Mouse (Mus musculus) midbrain, postnatal 0 days (tissue): ENCODE measurements at regions not wholly inside any gene's neighbourhood (a gene's known extent, or its start where the extent isn't known, plus 50 kb on each side); places are given as distances from the start of the nearest gene placed in this dataset.
A peak's percentile ranks its signal among the peaks of the same experiment; 100 is the strongest.

ENCODE experiments used
- ATAC-seq: fragments of 200-750 bp; cut with Nextera tagmentation; 2 replicates; pipeline ENCODE4 v1.8.0; 2017; ENCODE audit warnings: moderate number of reproducible peaks, mild to moderate bottlenecking, moderate TSS enrichment, moderate library complexity; ENCODE audit not compliant: low FRiP score
- DNase-seq: peaks from one replicate; pipeline ENCODE4 v3.0.0-alpha.2; 2015; ENCODE audit warnings: low spot score
- H3K27ac ChIP-seq: fragments of 300-500 bp; sonication (generic); 2 replicates; pipeline ENCODE4 v1.5.1; 2014; ENCODE audit warnings: low read depth, mild to moderate bottlenecking, low read length, mixed read lengths
- H3K27me3 ChIP-seq: fragments of 300-500 bp; sonication (generic); 2 replicates; pipeline ENCODE4 v1.6.1; 2014; ENCODE audit warnings: low read length, control low read depth, mixed read lengths; ENCODE audit not compliant: insufficient read depth
- H3K36me3 ChIP-seq: fragments of 300-500 bp; sonication (generic); 2 replicates; pipeline ENCODE4 v1.6.1; 2014; ENCODE audit warnings: low read length, control low read depth, mixed read lengths; ENCODE audit not compliant: insufficient read depth
- H3K4me1 ChIP-seq: fragments of 300-500 bp; sonication (generic); 2 replicates; pipeline ENCODE4 v1.6.1; 2014; ENCODE audit warnings: mild to moderate bottlenecking, control low read depth, antibody characterized with exemption, low read length, mixed read lengths; ENCODE audit not compliant: insufficient read depth
- H3K4me2 ChIP-seq: fragments of 300-500 bp; sonication (generic); 2 replicates; pipeline ENCODE4 v1.6.1; 2014; ENCODE audit warnings: low read depth, mild to moderate bottlenecking, low read length, mixed read lengths; ENCODE audit not compliant: poor library complexity, severe bottlenecking
- H3K4me3 ChIP-seq: fragments of 300-500 bp; sonication (generic); 2 replicates; pipeline ENCODE4 v1.5.1; 2014; ENCODE audit warnings: low read depth, mild to moderate bottlenecking, low read length, moderate library complexity
- H3K9ac ChIP-seq: fragments of 300-500 bp; sonication (generic); replicated peaks from 2 replicates; pipeline ENCODE4 v1.6.1; 2014; ENCODE audit warnings: mild to moderate bottlenecking, low read length, moderate library complexity, mixed read lengths; ENCODE audit not compliant: poor library complexity, severe bottlenecking
- H3K9me3 ChIP-seq: fragments of 300-500 bp; sonication (generic); 2 replicates; pipeline ENCODE4 v1.6.1; 2016; ENCODE audit warnings: low read length, control low read depth
- CTCF ChIP-seq: IDR thresholded peaks from 2 replicates; pipeline ENCODE4 v1.5.1; 2016; ENCODE audit warnings: antibody characterized with exemption, mild to moderate bottlenecking
- WGBS: fragments of 180-500 bp; shearing (Covaris S2); extraction: QIAGEN DNeasy Blood & Tissue Kit; methylation state at CpG from one replicate; pipeline ENCODE4 v1.1.7; 2014; 5-methylcytosine and 5-hydroxymethylcytosine counted together

DNA sequence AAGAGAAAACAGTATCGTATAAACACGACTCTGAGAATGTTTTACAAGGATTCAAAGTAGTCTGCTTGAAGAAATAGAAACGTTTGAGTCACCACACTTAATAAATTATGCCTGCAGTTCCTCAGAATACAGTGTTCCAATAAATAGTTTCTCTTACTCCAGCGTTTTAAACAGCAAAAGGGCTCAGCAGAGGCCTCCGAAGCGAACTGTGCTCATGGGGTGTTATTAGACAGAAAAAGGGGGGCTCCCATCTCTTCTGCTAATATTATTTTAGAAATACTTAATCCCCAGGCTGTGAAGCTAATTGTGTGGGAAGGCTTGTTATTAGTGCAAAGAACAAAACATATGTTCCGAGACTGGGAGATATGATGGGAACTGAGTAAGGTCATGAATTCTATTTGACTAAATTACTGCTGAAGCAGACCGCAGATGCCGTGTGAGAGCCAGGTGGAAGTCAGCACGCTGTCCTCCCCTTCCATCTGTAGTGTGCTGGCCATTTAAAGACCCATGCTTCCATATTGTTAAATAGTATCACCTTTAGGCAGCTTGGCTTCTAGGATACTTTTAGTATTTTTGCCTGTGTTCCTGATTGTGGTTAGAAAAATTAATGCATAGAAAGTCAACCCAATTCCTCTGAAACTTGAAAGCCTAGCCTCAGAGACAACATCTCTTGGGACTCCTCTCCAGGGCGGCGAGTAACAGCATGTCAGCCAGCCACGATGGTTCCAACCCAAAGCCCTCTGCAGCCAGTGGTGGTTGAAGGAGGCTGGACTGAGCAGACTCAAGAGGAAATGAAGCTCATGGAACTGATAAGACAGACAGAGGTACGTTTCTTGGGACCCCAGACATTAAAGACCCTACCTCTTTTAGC, 309.4 kb upstream of the Mpped2 start:
- ATAC-seq (no peak), DNase-seq (peak; percentile 36)

DNA sequence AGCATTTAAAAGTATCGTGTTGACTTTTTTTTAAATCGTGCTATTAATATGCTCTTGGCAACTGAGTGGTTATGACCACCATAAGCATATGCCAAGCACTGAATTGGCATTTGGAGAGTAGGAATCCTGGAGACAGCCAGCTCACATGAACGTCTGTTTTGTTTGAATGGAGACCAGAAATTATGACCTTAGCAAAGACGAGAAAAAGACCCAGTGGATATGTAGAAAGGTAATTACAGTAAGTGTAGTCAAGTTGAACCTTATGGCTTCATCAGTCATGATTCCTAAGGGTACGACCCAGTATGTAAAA, 308.8 kb upstream of the Mpped2 start:
- no peak overlapping the region for H3K4me3 ChIP-seq
- no peaks in the 10 kb centered on the region for H3K36me3 ChIP-seq
- no peaks in the 10 kb centered on the region; the same call in 1 of the 2 replicates for H3K4me1 ChIP-seq
- H3K27ac ChIP-seq = no peak overlapping the region
- no peak overlapping the region for H3K9ac ChIP-seq
- DNase-seq = no peak
- no peak for TF ChIP-seq CTCF
- H3K27me3 ChIP-seq = no peaks in the 10 kb centered on the region
- no peaks in the 10 kb centered on the region for H3K9me3 ChIP-seq
- WGBS = 87% methylated on average over 5 of the region's 5 CpGs
- no peak overlapping the region for H3K4me2 ChIP-seq
- ATAC-seq = no peak

More for the DNA sequence above, 309.4 kb upstream of the Mpped2 start:
- no peak overlapping the region for H3K27ac ChIP-seq
- H3K9ac ChIP-seq = no peak overlapping the region
- H3K36me3 ChIP-seq = no peaks in the 10 kb centered on the region
- TF ChIP-seq CTCF = no peak
- H3K4me2 ChIP-seq = no peak overlapping the region
- H3K9me3 ChIP-seq = no peaks in the 10 kb centered on the region
- no peaks in the 10 kb centered on the region; the same call in 1 of the 2 replicates for H3K4me1 ChIP-seq
- no peaks in the 10 kb centered on the region for H3K27me3 ChIP-seq
- H3K4me3 ChIP-seq = no peak overlapping the region
- 63% methylated on average over 14 of the region's 14 CpGs for WGBS

DNA sequence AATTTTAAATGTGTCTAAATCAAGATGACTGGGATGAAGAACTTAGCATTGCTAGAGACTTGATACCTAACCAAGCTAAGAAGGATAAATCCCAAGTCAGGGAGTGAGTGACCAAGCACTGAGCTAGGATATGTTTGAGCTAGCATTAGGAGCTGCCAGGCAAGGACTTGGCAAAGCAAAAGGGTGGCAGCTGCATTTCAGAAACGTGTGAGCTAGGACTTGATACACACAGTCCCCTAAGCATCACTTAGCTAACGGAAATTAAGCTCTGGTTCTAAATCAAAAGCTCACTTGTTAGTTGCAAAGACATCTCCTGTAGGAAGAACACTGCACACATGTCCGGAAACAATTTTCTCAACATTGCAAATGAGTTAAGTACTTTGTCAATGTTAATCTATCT, 308.2 kb upstream of the Mpped2 start:
- WGBS = 79% methylated on average over 3 of the region's 3 CpGs
- no peak for ATAC-seq
- no peak for TF ChIP-seq CTCF

DNA sequence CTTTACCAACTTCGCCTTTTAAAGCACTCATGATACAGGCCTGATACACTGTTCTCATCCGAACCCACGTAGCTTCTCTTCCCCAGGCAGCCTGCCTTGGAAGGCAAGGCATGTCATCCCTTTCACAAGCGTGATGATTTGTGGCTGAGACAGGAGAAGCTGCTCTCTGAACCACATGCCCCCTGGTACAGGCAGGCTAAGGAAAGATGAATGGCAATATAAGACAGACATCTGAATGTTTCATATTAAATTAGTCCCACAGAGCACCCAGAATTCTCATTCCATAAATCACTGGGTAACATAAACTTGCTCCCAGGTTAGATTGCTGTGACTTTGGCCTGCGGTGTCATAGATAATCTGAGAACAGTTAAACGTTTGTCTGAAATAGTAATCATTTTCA, 280.9 kb upstream of the Mpped2 start:
- Histone ChIP-seq H3K4me2 (no peak overlapping the region), H3K27me3 (no peaks in the 10 kb centered on the region), H3K9ac (no peak overlapping the region), H3K4me3 (no peak overlapping the region), H3K27ac (no peak overlapping the region), H3K36me3 (no peaks in the 10 kb centered on the region), H3K4me1 (no peaks in the 10 kb centered on the region), H3K9me3 (no peaks in the 10 kb centered on the region)
- ATAC-seq = no peak
- 65% methylated on average over 6 of the region's 6 CpGs for WGBS
- no peak for DNase-seq
- TF ChIP-seq CTCF = no peak

More for the DNA sequence above, 308.2 kb upstream of the Mpped2 start:
- H3K4me1 ChIP-seq = no peaks in the 10 kb centered on the region; the same call in 1 of the 2 replicates
- H3K27ac ChIP-seq = no peak overlapping the region
- no peaks in the 10 kb centered on the region for H3K9me3 ChIP-seq
- H3K9ac ChIP-seq = no peak overlapping the region
- DNase-seq = peak; percentile 33
- H3K4me3 ChIP-seq = no peak overlapping the region
- H3K27me3 ChIP-seq = no peaks in the 10 kb centered on the region
- H3K36me3 ChIP-seq = no peaks in the 10 kb centered on the region
- no peak overlapping the region for H3K4me2 ChIP-seq

DNA sequence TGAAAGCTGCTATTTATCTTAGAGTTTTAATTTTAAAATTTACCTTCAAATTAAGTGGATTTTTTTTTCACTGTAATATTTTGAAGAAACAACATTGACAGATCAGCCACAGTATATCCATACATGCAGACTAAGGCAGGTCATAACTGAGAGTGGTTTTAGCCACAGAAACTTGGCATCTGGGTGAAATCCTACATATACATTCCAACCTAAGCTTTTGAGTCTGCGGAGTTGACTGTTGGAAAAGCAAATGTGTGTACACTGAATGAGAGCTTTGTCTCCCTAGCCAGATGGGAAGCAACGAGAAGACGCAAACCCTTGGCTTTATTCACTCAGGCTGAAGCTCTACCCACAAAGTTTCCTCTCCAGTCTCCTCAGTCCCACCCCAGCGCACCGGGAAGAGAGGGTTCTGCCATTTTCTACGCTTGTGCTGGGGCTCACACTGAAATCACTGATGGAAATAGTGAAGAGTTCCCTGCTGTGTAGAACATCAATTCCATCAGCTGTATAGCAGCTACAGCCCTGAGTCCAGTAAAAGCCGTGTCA, 277.5 kb upstream of the Mpped2 start:
- 59% methylated on average over 7 of the region's 7 CpGs for WGBS
- Histone ChIP-seq H3K4me1 (no peaks in the 10 kb centered on the region), H3K4me2 (no peak overlapping the region), H3K27ac (no peak overlapping the region), H3K27me3 (no peaks in the 10 kb centered on the region), H3K36me3 (no peaks in the 10 kb centered on the region), H3K9ac (no peak overlapping the region), H3K9me3 (no peaks in the 10 kb centered on the region), H3K4me3 (no peak overlapping the region)
- no peak for TF ChIP-seq CTCF
- ATAC-seq (no peak), DNase-seq (no peak)

DNA sequence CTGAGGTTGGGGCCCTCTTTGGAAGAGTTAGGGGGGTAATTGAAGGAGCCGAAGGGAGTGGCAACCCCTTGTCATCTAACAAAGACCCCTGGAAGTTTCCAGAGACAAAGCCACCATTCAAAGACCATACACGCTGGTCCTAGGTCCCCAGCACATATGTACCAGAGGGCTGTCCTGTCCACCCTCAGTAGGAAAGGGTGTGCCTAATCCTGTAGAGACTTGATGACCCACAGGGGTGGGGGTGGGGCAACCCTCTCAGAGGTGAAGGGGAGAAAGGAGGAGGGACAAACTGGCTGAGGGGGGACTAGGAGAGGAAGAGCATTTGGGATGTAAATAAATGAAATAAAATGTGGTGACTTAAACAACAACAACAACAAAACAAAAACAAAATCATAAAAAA, 274.9 kb upstream of the Mpped2 start:
- Histone ChIP-seq H3K4me2 (no peak overlapping the region), H3K9ac (no peak overlapping the region), H3K27me3 (no peaks in the 10 kb centered on the region), H3K4me3 (no peak overlapping the region), H3K27ac (no peak overlapping the region), H3K36me3 (no peaks in the 10 kb centered on the region), H3K4me1 (no peaks in the 10 kb centered on the region), H3K9me3 (no peaks in the 10 kb centered on the region)
- 46% methylated on average over 2 of the region's 2 CpGs for WGBS
- no peak for TF ChIP-seq CTCF
- ATAC-seq (no peak), DNase-seq (no peak)
